In genomic region chr15:99723515-99724291, GRCm38 (mm10) we compare ENCODE assay signal across 8 mouse cellular contexts. TPM values are rescaled to one million over a fixed set of nuclear protein-coding genes. Genes with fewer than 3 reads are reported as not detected.
DNase-seq lines count a peak whose midpoint lies in the region; ATAC-seq and TF ChIP-seq lines count a peak whose summit lies in the region.

No protein-coding gene starts in this region.

- no peak overlapping the region for H3K4me3 ChIP-seq in embryonic facial prominence, embryonic 14.5 days (ENCODE audit: low read depth, low read length)
- peak overlapping the region; percentile 100 for H3K4me3 ChIP-seq in heart, embryonic 15.5 days
- no peak overlapping the region for H3K4me3 ChIP-seq in kidney, postnatal 0 days (replicated peaks; ENCODE audit: low read depth, low read length)
- no peak overlapping the region for H3K4me3 ChIP-seq in neural tube, embryonic 14.5 days (ENCODE audit: low read depth, low read length)

- no peak overlapping the region for H3K9ac ChIP-seq in embryonic facial prominence, embryonic 14.5 days (ENCODE audit: low read depth, low read length)
- H3K9ac ChIP-seq in heart, embryonic 15.5 days, result peak overlapping the region; percentile 59
- peak overlapping the region; percentile 38; the same call in 1 of the 2 replicates for H3K9ac ChIP-seq in kidney, postnatal 0 days (ENCODE audit: low read depth, low read length)
- H3K9ac ChIP-seq in neural tube, embryonic 14.5 days (replicated peaks; ENCODE audit: low read depth, low read length), result no peak overlapping the region

- POLR2A ChIA-PET in Patski (lab: Charles Lee), result interaction anchor here (0.5 to 2.0 kb wide), 6 partner anchors 8 to 23 kb away, joined by 3 to 8 read pairs (median 4); no protein-coding TSS in a partner anchor

- TF ChIP-seq CTCF in Patski (IDR thresholded peaks at IDR 0.05), result no peak
- TF ChIP-seq CTCF in kidney, postnatal 0 days (IDR thresholded peaks at IDR 0.05; ENCODE audit: low read depth), result no peak

- peaks cover 12% of the 10 kb centered on the region for H3K4me1 ChIP-seq in embryonic facial prominence, embryonic 14.5 days (ENCODE audit: control insufficient read depth, insufficient read depth, low read length)
- peaks cover 39% of the 10 kb centered on the region for H3K4me1 ChIP-seq in heart, embryonic 15.5 days (replicated peaks)
- H3K4me1 ChIP-seq in kidney, postnatal 0 days (replicated peaks; ENCODE audit: insufficient read depth, low read length), result peaks cover 30% of the 10 kb centered on the region
- H3K4me1 ChIP-seq in neural tube, embryonic 14.5 days (ENCODE audit: control insufficient read depth, insufficient read depth, low read length), result peaks cover 13% of the 10 kb centered on the region

- 0 out of 2 replicates have a peak, but pooled peaks cover under 1% of the 10 kb centered on the region for H3K9me3 ChIP-seq in embryonic facial prominence, embryonic 14.5 days (ENCODE audit: control insufficient read depth, low read length)
- H3K9me3 ChIP-seq in heart, embryonic 15.5 days (replicated peaks), result no peaks in the 10 kb centered on the region
- no peaks in the 10 kb centered on the region for H3K9me3 ChIP-seq in kidney, postnatal 0 days (replicated peaks; ENCODE audit: low read length)
- no peaks in the 10 kb centered on the region for H3K9me3 ChIP-seq in neural tube, embryonic 14.5 days (ENCODE audit: control insufficient read depth, low read length)

- in situ Hi-C loops in Patski (cut with MboI; ENCODE audit: low pct_unique_long_range_greater_than_20kb), result no loop called here

- H3K27me3 ChIP-seq in Patski, result no peaks in the 10 kb centered on the region
- H3K27me3 ChIP-seq in embryonic facial prominence, embryonic 14.5 days (replicated peaks; ENCODE audit: control insufficient read depth, insufficient read depth, low read length), result no peaks in the 10 kb centered on the region
- no peaks in the 10 kb centered on the region for H3K27me3 ChIP-seq in heart, embryonic 15.5 days
- H3K27me3 ChIP-seq in kidney, postnatal 0 days (ENCODE audit: insufficient read depth, low read length), result no peaks in the 10 kb centered on the region
- H3K27me3 ChIP-seq in neural tube, embryonic 14.5 days (ENCODE audit: control insufficient read depth, insufficient read depth, low read length), result no peaks in the 10 kb centered on the region

- CTCF ChIA-PET in Patski (lab: Charles Lee), result interaction anchor here (0.9 to 3.9 kb wide), 12 partner anchors 9 to 127 kb away, joined by 3 to 22 read pairs (median 4); partner anchors contain the start of gene Gm17349

- peak; percentile 20 for ATAC-seq in Patski
- ATAC-seq in embryonic facial prominence, embryonic 14.5 days (ENCODE audit: low read depth), result no peak
- 0 out of 2 replicates have a peak, but pooled peaks have one; percentile 7 for ATAC-seq in heart, embryonic 15.5 days (replicated peaks; ENCODE audit: insufficient number of reproducible peaks, insufficient read depth, low FRiP score, low read depth)
- ATAC-seq in kidney, postnatal 0 days (replicated peaks; ENCODE audit: low FRiP score, low read depth), result peak; percentile 1; the same call in 1 of the 2 replicates
- no peak for ATAC-seq in neural tube, embryonic 14.5 days (ENCODE audit: low read depth)
- no peak for ATAC-seq in megakaryocyte-erythroid progenitor cell, adult 5-6 weeks (replicated peaks; ENCODE audit: low FRiP score, low TSS enrichment, poor library complexity, severe bottlenecking)

- H3K27ac ChIP-seq in embryonic facial prominence, embryonic 14.5 days (replicated peaks; ENCODE audit: low read depth, low read length), result peak overlapping the region; percentile 28
- peak overlapping the region; percentile 97 for H3K27ac ChIP-seq in heart, embryonic 15.5 days
- H3K27ac ChIP-seq in kidney, postnatal 0 days, result peak overlapping the region; percentile 91
- H3K27ac ChIP-seq in neural tube, embryonic 14.5 days (ENCODE audit: low read depth, low read length), result peak overlapping the region; percentile 70

- peak; percentile 76 for DNase-seq in 3134 (ENCODE audit: extremely low read depth, insufficient read length, low spot score)
- DNase-seq in Patski (ENCODE audit: low read depth, low spot score), result peak; percentile 31
- peak; percentile 49 for DNase-seq in embryonic facial prominence, embryonic 14.5 days (ENCODE audit: low spot score)
- peak; percentile 70 for DNase-seq in kidney, postnatal 0 days (ENCODE audit: low spot score)
- peak; percentile 85 to 89 for DNase-seq in lung, adult 18-20 months

- peaks cover 19% of the 10 kb centered on the region for H3K36me3 ChIP-seq in embryonic facial prominence, embryonic 14.5 days (ENCODE audit: control insufficient read depth, insufficient read depth, low read length)
- H3K36me3 ChIP-seq in heart, embryonic 15.5 days, result peaks cover 14% of the 10 kb centered on the region
- H3K36me3 ChIP-seq in kidney, postnatal 0 days (ENCODE audit: insufficient read depth, low read length), result peaks cover 5% of the 10 kb centered on the region; the same call in 1 of the 2 replicates
- peaks cover 19% of the 10 kb centered on the region for H3K36me3 ChIP-seq in neural tube, embryonic 14.5 days (ENCODE audit: control insufficient read depth, insufficient read depth, low read length)

- 18% methylated on average over 11 of the region's 11 CpGs for WGBS in embryonic facial prominence, embryonic 14.5 days
- 12% methylated on average over 11 of the region's 11 CpGs for WGBS in heart, embryonic 15.5 days
- 14% methylated on average over 11 of the region's 11 CpGs for WGBS in kidney, postnatal 0 days
- WGBS in neural tube, embryonic 14.5 days, result 18% methylated on average over 11 of the region's 11 CpGs

- peak overlapping the region; percentile 63 for H3K4me2 ChIP-seq in embryonic facial prominence, embryonic 14.5 days (ENCODE audit: low read depth, low read length)
- H3K4me2 ChIP-seq in heart, embryonic 15.5 days, result peak overlapping the region; percentile 73
- peak overlapping the region; percentile 60 for H3K4me2 ChIP-seq in kidney, postnatal 0 days (ENCODE audit: low read length)
- H3K4me2 ChIP-seq in neural tube, embryonic 14.5 days (ENCODE audit: low read depth, low read length), result no peak overlapping the region; the same call in 1 of the 2 replicates

RNA-seq across cellular contexts. Expression of gene Cox14, which starts 1.7 kb away (rescaled TPM):
- polyA plus RNA-seq in Patski (2021), result 170 TPM
- polyA plus RNA-seq in embryonic facial prominence, embryonic 14.5 days (2014; fragmentation: Nextera tagmentation; extraction: Ambion mirVana), result 176 and 180 TPM in 2 replicates
- 185 and 187 TPM in 2 replicates for polyA plus RNA-seq in heart, embryonic 15.5 days (2015; fragmentation: Nextera tagmentation; extraction: Ambion mirVana)
- 279 and 297 TPM in 2 replicates for polyA plus RNA-seq in kidney, postnatal 0 days (2015; fragmentation: Nextera tagmentation; extraction: Ambion mirVana)
- 196 and 204 TPM in 2 replicates for polyA plus RNA-seq in neural tube, embryonic 14.5 days (2014; fragmentation: Nextera tagmentation; extraction: Ambion mirVana)
- total RNA-seq in megakaryocyte-erythroid progenitor cell, adult 5-6 weeks (2014; fragmentation: Nextera tagmentation), result 60.9 and 68.1 TPM in 2 replicates
- total RNA-seq in megakaryocyte-erythroid progenitor cell, adult 5-6 weeks (2017), result 17.2 and 30.4 TPM in 2 replicates

RNA-seq across cellular contexts. Expression of gene Gpd1, which starts 6.4 kb away (rescaled TPM):
- polyA plus RNA-seq in Patski (2021), result 2.9 TPM
- 2.0 and 7.3 TPM in 2 replicates for polyA plus RNA-seq in embryonic facial prominence, embryonic 14.5 days (2014; fragmentation: Nextera tagmentation; extraction: Ambion mirVana)
- 1.6 and 2.2 TPM in 2 replicates for polyA plus RNA-seq in heart, embryonic 15.5 days (2015; fragmentation: Nextera tagmentation; extraction: Ambion mirVana)
- 46.1 and 54.1 TPM in 2 replicates for polyA plus RNA-seq in kidney, postnatal 0 days (2015; fragmentation: Nextera tagmentation; extraction: Ambion mirVana)
- 1.2 and 1.3 TPM in 2 replicates for polyA plus RNA-seq in neural tube, embryonic 14.5 days (2014; fragmentation: Nextera tagmentation; extraction: Ambion mirVana)
- total RNA-seq in megakaryocyte-erythroid progenitor cell, adult 5-6 weeks (2014; fragmentation: Nextera tagmentation), result 0.49 TPM in 1 of 2 replicates, not detected in the other
- 0.23 TPM in 1 of 2 replicates, not detected in the other for total RNA-seq in megakaryocyte-erythroid progenitor cell, adult 5-6 weeks (2017)

RNA-seq across cellular contexts. Expression of gene Gm17349, which starts 18.4 kb away (rescaled TPM):
- not detected for polyA plus RNA-seq in Patski (2021)
- not detected in 2 replicates for polyA plus RNA-seq in embryonic facial prominence, embryonic 14.5 days (2014; fragmentation: Nextera tagmentation; extraction: Ambion mirVana)
- not detected in 2 replicates for polyA plus RNA-seq in heart, embryonic 15.5 days (2015; fragmentation: Nextera tagmentation; extraction: Ambion mirVana)
- not detected in 2 replicates for polyA plus RNA-seq in kidney, postnatal 0 days (2015; fragmentation: Nextera tagmentation; extraction: Ambion mirVana)
- polyA plus RNA-seq in neural tube, embryonic 14.5 days (2014; fragmentation: Nextera tagmentation; extraction: Ambion mirVana), result not detected in 2 replicates
- total RNA-seq in megakaryocyte-erythroid progenitor cell, adult 5-6 weeks (2014; fragmentation: Nextera tagmentation), result not detected in 2 replicates
- not detected in 2 replicates for total RNA-seq in megakaryocyte-erythroid progenitor cell, adult 5-6 weeks (2017)

RNA-seq across cellular contexts. Expression of gene Smarcd1, which starts 21.8 kb away (rescaled TPM):
- 46.8 TPM for polyA plus RNA-seq in Patski (2021)
- 27.9 and 35.6 TPM in 2 replicates for polyA plus RNA-seq in embryonic facial prominence, embryonic 14.5 days (2014; fragmentation: Nextera tagmentation; extraction: Ambion mirVana)
- 17.7 and 24.7 TPM in 2 replicates for polyA plus RNA-seq in heart, embryonic 15.5 days (2015; fragmentation: Nextera tagmentation; extraction: Ambion mirVana)
- 44.2 and 46.5 TPM in 2 replicates for polyA plus RNA-seq in kidney, postnatal 0 days (2015; fragmentation: Nextera tagmentation; extraction: Ambion mirVana)
- polyA plus RNA-seq in neural tube, embryonic 14.5 days (2014; fragmentation: Nextera tagmentation; extraction: Ambion mirVana), result 110 TPM in 2 replicates
- total RNA-seq in megakaryocyte-erythroid progenitor cell, adult 5-6 weeks (2014; fragmentation: Nextera tagmentation), result 29.2 and 37.5 TPM in 2 replicates
- total RNA-seq in megakaryocyte-erythroid progenitor cell, adult 5-6 weeks (2017), result 10.5 and 28.6 TPM in 2 replicates

RNA-seq across cellular contexts. Expression of gene Cers5, which starts 49.0 kb away (rescaled TPM):
- 83.3 TPM for polyA plus RNA-seq in Patski (2021)
- 70.3 and 81.1 TPM in 2 replicates for polyA plus RNA-seq in embryonic facial prominence, embryonic 14.5 days (2014; fragmentation: Nextera tagmentation; extraction: Ambion mirVana)
- 47.6 and 51.1 TPM in 2 replicates for polyA plus RNA-seq in heart, embryonic 15.5 days (2015; fragmentation: Nextera tagmentation; extraction: Ambion mirVana)
- polyA plus RNA-seq in kidney, postnatal 0 days (2015; fragmentation: Nextera tagmentation; extraction: Ambion mirVana), result 60.8 and 63.2 TPM in 2 replicates
- polyA plus RNA-seq in neural tube, embryonic 14.5 days (2014; fragmentation: Nextera tagmentation; extraction: Ambion mirVana), result 82.5 and 83.3 TPM in 2 replicates
- total RNA-seq in megakaryocyte-erythroid progenitor cell, adult 5-6 weeks (2014; fragmentation: Nextera tagmentation), result 2.4 and 7.2 TPM in 2 replicates
- total RNA-seq in megakaryocyte-erythroid progenitor cell, adult 5-6 weeks (2017), result 2.2 and 8.3 TPM in 2 replicates

Comparison
In these comparisons a context has a peak if more than half of its experiments do, and no peak if none do; other contexts are left out.
1. DNase-seq: peak in every context shown above with its lines; median percentile 87 in lung, adult 18-20 months; 76 in 3134; 70 in kidney, postnatal 0 days; 49 in embryonic facial prominence, embryonic 14.5 days; 31 in Patski.
2. ATAC-seq: peak in Patski (single experiment), heart, embryonic 15.5 days (single experiment) and kidney, postnatal 0 days (single experiment); none in embryonic facial prominence, embryonic 14.5 days (single experiment), neural tube, embryonic 14.5 days (single experiment) and megakaryocyte-erythroid progenitor cell, adult 5-6 weeks (single experiment).
3. H3K27ac ChIP-seq: peak in every context shown above with its lines; median percentile 97 in heart, embryonic 15.5 days; 91 in kidney, postnatal 0 days; 70 in neural tube, embryonic 14.5 days; 28 in embryonic facial prominence, embryonic 14.5 days.
4. H3K9ac ChIP-seq: peak in heart, embryonic 15.5 days (single experiment) and kidney, postnatal 0 days (single experiment); none in embryonic facial prominence, embryonic 14.5 days (single experiment) and neural tube, embryonic 14.5 days (single experiment).